Mouse (Mus musculus): ENCODE data around the gene Ano1.

Gene Ano1

DNA sequence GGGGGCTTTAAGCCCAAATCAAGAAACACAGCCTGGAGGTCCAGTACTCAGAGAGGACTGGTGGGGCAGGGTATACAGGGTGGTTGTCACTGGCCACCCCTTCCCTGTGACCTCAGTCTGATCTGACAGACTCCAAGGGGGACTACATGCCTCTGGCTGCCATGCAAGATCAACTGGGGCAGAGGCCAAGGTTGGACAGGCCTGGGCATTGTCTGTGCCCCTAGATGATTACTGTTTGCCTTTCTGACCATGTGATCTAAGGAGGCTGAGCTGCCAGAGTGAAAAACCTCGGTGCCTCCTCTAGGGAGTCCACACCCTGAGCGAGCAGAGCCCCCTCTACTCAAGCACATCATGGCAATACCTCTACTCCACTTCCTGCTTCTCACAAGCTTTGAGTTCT is 115.8 kb downstream of the Ano1 start:
- no peak for DNase-seq (ENCODE audit: low read depth, low spot score)

DNA sequence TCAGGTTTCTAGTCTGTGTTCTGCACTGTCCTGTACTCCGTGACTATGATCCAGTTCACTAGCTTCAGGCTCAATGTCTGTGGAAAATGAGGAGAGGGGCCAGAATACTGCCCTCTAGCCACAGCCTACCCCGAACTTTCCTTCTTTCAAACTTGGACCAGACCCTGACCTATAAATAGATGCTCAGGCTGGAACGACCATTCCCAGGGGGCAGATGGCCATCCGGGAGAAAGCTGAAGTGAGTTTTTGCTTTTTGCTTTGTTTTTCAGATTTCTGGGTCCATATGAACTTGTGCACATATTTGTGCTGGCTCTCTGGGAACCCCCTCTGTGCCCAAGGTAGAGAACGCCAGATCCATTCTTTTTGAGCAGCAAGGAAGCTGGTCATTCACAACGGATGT is 116.9 kb downstream of the Ano1 start:
- no peak for DNase-seq (ENCODE audit: low read depth, low spot score)

GRCm38 (mm10) chr7:144634450-144634849 is 117.3 kb downstream of the Ano1 start:
- no peak for DNase-seq (ENCODE audit: low read depth, low spot score)

DNA sequence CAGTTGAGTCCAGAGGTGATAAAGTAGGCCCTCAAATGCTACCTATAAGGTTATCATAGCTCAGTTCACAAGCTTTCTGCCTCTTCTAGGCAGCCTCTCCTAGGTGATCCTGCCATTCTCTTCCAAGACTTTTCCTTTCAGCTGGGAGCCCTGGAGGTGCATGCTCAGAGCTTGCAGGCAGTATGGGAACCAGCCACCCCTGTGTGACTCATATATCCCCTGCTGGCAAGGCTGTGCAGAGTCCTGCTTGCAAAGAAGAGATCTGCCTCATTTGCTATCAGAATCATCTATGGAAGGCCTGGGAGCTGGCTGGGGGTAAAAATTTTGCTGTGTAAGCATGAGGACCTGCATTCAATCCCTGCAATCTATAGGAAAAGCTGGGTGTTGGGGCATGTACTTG is 119.5 kb downstream of the Ano1 start:
- no peak for DNase-seq (ENCODE audit: low read depth, low spot score)

DNA sequence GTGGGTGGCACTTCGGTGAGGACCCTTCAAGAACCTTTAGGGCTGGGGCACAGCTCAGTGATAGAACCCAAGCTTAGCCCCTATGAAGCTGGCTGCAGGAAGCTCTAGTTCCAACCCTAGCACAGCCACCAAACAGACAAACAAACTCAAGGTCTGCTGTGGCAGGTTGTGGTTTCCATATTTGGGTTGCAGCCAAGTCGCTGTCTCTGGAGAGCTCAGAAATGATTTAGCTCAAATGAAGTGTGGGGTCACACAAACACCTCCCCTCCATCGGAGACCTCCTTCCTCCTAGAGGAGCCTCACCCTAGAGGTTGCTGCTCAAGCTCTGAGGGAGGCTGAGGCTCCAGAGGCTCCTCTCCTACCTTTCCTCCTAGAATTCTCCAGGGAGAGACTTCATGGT is 121.2 kb downstream of the Ano1 start:
- no peak for DNase-seq (ENCODE audit: low read depth, low spot score)

- no peak for DNase-seq (ENCODE audit: low read depth, low spot score)
Observed at GRCm38 (mm10) chr7:144628334-144628915, 123.3 kb downstream of the Ano1 start.

GRCm38 (mm10) chr7:144627606-144628333 is 124.0 kb downstream of the Ano1 start:
- no peak for DNase-seq (ENCODE audit: low read depth, low spot score)

DNA sequence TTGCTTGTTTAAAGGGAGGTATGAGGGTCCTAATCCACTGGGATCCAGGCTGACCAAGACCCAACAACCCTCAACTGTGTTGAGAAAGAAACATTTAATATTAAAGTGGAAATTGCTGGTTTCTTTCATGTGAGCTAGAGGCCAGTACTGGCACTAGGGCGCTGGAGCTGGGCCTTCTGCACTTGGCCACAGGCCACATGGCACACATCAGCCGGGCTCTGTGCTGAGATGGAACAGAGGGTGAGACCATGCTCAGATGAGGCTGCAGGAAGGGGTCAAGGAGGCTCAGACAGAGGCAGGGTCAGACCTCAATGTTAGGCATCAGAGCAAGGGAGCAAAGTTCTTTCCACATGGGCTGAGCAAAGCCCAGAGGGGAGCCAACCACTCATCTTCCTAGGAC is 125.7 kb downstream of the Ano1 start:
- no peak for DNase-seq (ENCODE audit: low read depth, low spot score)

- DNase-seq (ENCODE audit: low read depth, low spot score) = no peak
Observed at GRCm38 (mm10) chr7:144620721-144621681, 130.8 kb downstream of the Ano1 start.

- no peak for DNase-seq (ENCODE audit: low read depth, low spot score)
Observed at GRCm38 (mm10) chr7:144620315-144620714, 131.5 kb downstream of the Ano1 start.

DNA sequence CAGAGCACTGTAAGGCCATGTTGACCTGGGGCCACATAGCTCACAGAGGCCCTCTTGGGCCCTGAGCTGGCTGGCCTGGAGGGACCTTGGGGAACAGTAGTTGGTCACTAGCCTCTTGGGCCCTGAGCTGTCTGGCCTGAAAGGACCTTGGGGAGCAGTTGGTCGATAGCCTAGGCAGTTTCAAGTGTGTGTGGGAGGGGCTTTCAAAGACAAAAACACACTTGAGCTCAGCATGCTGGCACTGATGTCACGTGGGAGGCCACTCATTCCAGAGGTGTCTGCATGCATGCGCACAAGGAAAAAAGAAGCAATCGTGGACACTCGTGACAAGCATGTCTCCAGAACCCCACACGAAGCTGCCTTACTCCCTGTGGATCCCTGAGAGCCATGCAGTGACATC is 136.4 kb downstream of the Ano1 start:
- DNase-seq (ENCODE audit: low read depth, low spot score) = no peak

GRCm38 (mm10) chr7:144612829-144613228 is 138.9 kb downstream of the Ano1 start:
- no peak for DNase-seq (ENCODE audit: low read depth, low spot score)

DNA sequence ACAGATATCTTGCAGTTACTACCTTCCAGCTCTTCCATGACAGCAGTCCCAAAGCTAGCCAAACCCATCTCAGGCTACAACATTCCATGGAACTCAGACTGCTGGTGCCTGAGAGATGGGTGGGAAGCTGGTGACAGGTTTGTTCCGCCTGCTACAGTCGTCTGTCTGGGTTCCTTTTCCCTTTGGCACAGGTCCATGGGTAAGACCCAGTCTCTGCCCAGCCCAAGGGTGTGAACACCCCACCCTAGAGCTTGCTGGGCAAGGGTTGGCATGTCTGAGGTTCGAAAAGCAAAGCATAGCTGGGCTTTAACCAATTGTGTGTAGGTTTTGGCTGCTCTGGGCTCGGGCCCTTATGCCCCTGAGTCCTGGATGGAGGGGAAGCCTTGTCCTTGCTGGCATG is 139.4 kb downstream of the Ano1 start:
- no peak for DNase-seq (ENCODE audit: low read depth, low spot score)

- no peak for DNase-seq (ENCODE audit: low read depth, low spot score)
Observed at GRCm38 (mm10) chr7:144611595-144611994, 140.2 kb downstream of the Ano1 start.

- no peak for DNase-seq (ENCODE audit: low read depth, low spot score)
Observed at GRCm38 (mm10) chr7:144609568-144609967, 142.2 kb downstream of the Ano1 start.

- no peak for DNase-seq (ENCODE audit: low read depth, low spot score)
Observed at GRCm38 (mm10) chr7:144607862-144608261, 143.9 kb downstream of the Ano1 start.

GRCm38 (mm10) chr7:144604735-144605134 is 147.0 kb downstream of the Ano1 start:
- DNase-seq (ENCODE audit: low read depth, low spot score) = no peak

GRCm38 (mm10) chr7:144604291-144604690 is 147.5 kb downstream of the Ano1 start:
- no peak for DNase-seq (ENCODE audit: low read depth, low spot score)

GRCm38 (mm10) chr7:144600333-144600900 is 151.4 kb downstream of the Ano1 start:
- DNase-seq (ENCODE audit: low read depth, low spot score) = no peak

DNA sequence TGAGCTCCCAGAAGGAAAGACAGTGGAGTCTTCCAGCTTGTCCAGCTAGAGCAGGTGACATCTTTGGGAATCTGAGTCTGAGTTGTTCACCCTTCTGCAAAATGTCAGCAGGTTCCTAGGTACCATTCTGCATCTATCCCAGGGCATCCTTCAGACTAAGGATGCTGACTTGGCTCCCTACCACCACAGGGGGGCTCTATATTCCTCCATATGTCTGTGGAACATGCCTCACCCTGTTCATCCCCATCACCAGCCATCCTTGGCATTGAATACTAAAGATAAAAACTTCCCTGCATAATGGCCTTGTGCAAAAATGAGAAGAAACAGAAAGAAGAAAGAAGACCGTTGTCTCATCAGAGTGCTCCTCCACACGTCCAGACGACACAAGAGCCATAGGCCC is 162.3 kb downstream of the Ano1 start:
- DNase-seq (ENCODE audit: low read depth, low spot score) = no peak

GRCm38 (mm10) chr7:144587291-144587690 is 164.5 kb downstream of the Ano1 start:
- DNase-seq (ENCODE audit: low read depth, low spot score) = no peak

DNA sequence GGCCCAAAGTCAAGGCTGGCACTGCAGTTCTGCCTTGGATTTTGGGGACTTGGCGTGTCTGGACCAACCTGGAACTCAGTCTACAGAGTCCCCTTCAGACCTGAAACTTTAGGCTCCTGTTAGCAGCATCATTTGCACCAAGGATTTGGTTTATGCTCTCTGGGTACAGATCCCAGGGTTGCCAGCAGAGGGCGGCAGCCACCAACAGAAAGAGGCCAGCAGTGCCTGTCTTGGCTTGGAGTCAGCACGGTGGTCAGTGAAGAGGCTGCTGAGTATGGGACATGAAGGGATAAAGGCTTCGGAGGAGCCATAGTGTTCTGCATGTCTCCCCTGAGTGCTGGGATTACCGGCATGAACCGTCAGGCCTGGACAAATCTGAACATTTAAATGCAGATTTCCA is 166.1 kb downstream of the Ano1 start:
- peak; percentile 17 for DNase-seq (ENCODE audit: low read depth, low spot score)

All from c-Kit-negative CD71-positive TER-119-positive erythroid progenitor cells, embryonic 14.5 days (primary cell).